Mouse (Mus musculus) T-helper 1 cell (primary cell): ENCODE measurements around the gene Akt1s1.

Experiments
- in situ Hi-C: fragments of 300-600 bp; cut with MboI, MseI; formaldehyde crosslinking; loops from one replicate; pipeline ENCODE4 v1.15.1; 2025; ENCODE audit warnings: high pct_unique_total_duplicates

The Akt1s1 gene

GRCm38 (mm10) chr7:44901230-44901722, 52.5 kb downstream of the Akt1s1 start:
- in situ Hi-C loops: no loop called here
